Mouse (Mus musculus) erythroblast, embryonic 14.5 days (primary cell): Measurements from ENCODE around the gene Hspb11.

ENCODE experiments used
- GATA1 ChIP-seq: IDR thresholded peaks from 2 replicates; pipeline ENCODE4 v1.6.1; 2012; ENCODE audit warnings: low read length, inconsistent platforms, mixed read lengths
- TAL1 ChIP-seq: IDR thresholded peaks from 3 replicates; pipeline ENCODE4 v1.6.1; 2012; ENCODE audit warnings: low read length, inconsistent platforms, mixed read lengths

GRCm38 (mm10) chr4:107245368-107245767, 8.0 kb upstream of the Hspb11 start:
- no peak for TF ChIP-seq GATA1
- TF ChIP-seq TAL1: no peak
